Mouse (Mus musculus): Measurements from ENCODE around the gene Padi2.

- TF ChIP-seq POLR2A (IDR thresholded peaks at IDR 0.05; ENCODE audit: low read depth, low read length) = no peak
- no peak for TF ChIP-seq SIN3A (IDR thresholded peaks at IDR 0.05; ENCODE audit: low read length)
- TF ChIP-seq ZKSCAN1 (IDR thresholded peaks at IDR 0.05; ENCODE audit: borderline replicate concordance, low read depth, low read length) = no peak
- TF ChIP-seq TCF12 (IDR thresholded peaks at IDR 0.05; ENCODE audit: low read depth, low read length) = no peak
- no peak for TF ChIP-seq CTCF (conservative IDR thresholded peaks at IDR 0.05 in 1 of 2, IDR thresholded peaks at IDR 0.05 in 1 of 2; ENCODE audit: low read depth in 2 of 2, low read length in 2 of 2)
- no peak for TF ChIP-seq RCOR1 (conservative IDR thresholded peaks at IDR 0.05; ENCODE audit: low read depth, low read length)
- no peak for TF ChIP-seq ZNF384 (IDR thresholded peaks at IDR 0.05; ENCODE audit: low read depth, low read length)
- no peak for TF ChIP-seq MAX (IDR thresholded peaks at IDR 0.05; ENCODE audit: low read length)
Observed at GRCm38 (mm10) chr4:140883852-140884251, 22.3 kb upstream of the Padi2 start.

Measured in CH12.LX (cell line).